Mouse (Mus musculus) myocyte (in vitro differentiated cells): Measurements from ENCODE around the gene Rgs9.

Experiments used
- POLR2A ChIP-seq: IDR thresholded peaks from one replicate; pipeline ENCODE4 v1.6.1; 2011; ENCODE audit warnings: low read depth, mild to moderate bottlenecking, control low read depth, moderate library complexity; ENCODE audit not compliant: insufficient read length
- USF1 ChIP-seq: IDR thresholded peaks from one replicate; pipeline ENCODE4 v1.6.1; 2011; ENCODE audit warnings: low read depth, mild to moderate bottlenecking, control low read depth, moderate library complexity

DNA sequence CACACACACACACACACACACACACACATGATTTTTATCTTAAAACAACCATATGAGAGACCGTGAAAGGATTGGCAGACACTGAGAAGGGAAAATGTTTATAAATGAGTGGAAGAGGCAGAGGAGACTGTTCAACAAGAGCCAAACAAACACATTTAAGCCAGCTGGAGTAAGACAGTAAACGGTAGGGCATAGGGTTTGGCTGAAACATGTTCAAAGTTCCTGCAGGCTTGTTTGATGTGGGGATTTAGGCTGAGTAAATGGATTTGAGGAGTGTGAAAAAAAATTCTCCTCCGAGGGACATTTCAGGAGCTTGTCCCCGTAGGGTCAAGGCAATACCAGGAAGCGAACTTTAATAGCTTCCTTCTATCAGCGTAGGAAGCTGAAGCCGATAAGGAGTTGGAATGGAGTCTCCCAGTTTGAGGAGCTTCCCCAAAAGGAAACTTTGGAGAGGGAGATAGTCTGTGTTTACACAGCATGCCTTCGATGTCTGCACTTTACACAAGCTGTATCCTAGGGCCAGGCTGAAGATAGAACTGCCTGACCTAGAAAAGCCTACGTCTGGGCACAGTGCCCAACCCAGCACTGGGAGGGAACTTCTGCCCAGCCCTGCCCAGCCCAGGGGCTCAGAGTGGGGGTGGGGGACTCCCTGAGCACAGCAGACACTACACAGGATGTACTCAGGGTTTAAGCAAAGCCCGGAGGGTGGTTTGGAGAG, 49.5 kb upstream of the Rgs9 start:
- TF ChIP-seq POLR2A (no peak), USF1 (no peak)
